Mouse (Mus musculus) forebrain, embryonic 15.5 days (tissue): ENCODE results near the gene Magi1. TPM values are rescaled to one million over a fixed set of nuclear protein-coding genes. Genes with fewer than 3 reads are reported as not detected.

Source experiments
- ATAC-seq: fragments of 200-750 bp; cut with Nextera tagmentation; replicated peaks from 2 replicates; pipeline ENCODE4 v1.8.0; 2017; ENCODE audit warnings: mild to moderate bottlenecking, moderate TSS enrichment, moderate library complexity
- H3K27ac ChIP-seq: fragments of 300-500 bp; sonication (generic); replicated peaks from 2 replicates; pipeline ENCODE4 v1.5.1; 2015; ENCODE audit warnings: mild to moderate bottlenecking, inconsistent platforms
- H3K27me3 ChIP-seq: fragments of 300-500 bp; sonication (generic); 2 replicates; pipeline ENCODE4 v1.6.1; 2015; ENCODE audit warnings: inconsistent platforms
- H3K36me3 ChIP-seq: fragments of 300-500 bp; sonication (generic); 2 replicates; pipeline ENCODE4 v1.6.1; 2015; ENCODE audit warnings: mild to moderate bottlenecking, inconsistent platforms
- H3K4me1 ChIP-seq: fragments of 300-500 bp; sonication (generic); 2 replicates; pipeline ENCODE4 v1.6.1; 2015; ENCODE audit warnings: inconsistent platforms
- H3K4me2 ChIP-seq: fragments of 300-500 bp; sonication (generic); replicated peaks from 2 replicates; pipeline ENCODE4 v1.6.1; 2015; ENCODE audit warnings: mild to moderate bottlenecking, inconsistent platforms
- H3K4me3 ChIP-seq: fragments of 300-500 bp; sonication (generic); 2 replicates; pipeline ENCODE4 v1.5.1; 2015; ENCODE audit warnings: mild to moderate bottlenecking, inconsistent platforms
- H3K9ac ChIP-seq: fragments of 300-500 bp; sonication (generic); replicated peaks from 2 replicates; pipeline ENCODE4 v1.6.1; 2015; ENCODE audit warnings: mild to moderate bottlenecking, inconsistent platforms
- H3K9me3 ChIP-seq: fragments of 300-500 bp; sonication (generic); 2 replicates; pipeline ENCODE4 v1.6.1; 2016; ENCODE audit warnings: inconsistent platforms
- WGBS: fragments of 180-500 bp; shearing (Covaris S2); methylation state at CpG from one replicate; pipeline ENCODE4 v1.1.7; 2015; ENCODE audit warnings: mixed read lengths; 5-methylcytosine and 5-hydroxymethylcytosine counted together
- polyA plus RNA-seq: library from polyadenylated mRNA; unstranded; fragments of >200 nt; fragmentation: Nextera tagmentation; extraction: Ambion mirVana; gene quantifications from 2 replicates; pipeline ENCODE4 v1.2.1, GENCODE M21; 2015

Magi1 gene
- polyA plus RNA-seq, 1 experiment from 2014 or later: 36.7 TPM

DNA sequence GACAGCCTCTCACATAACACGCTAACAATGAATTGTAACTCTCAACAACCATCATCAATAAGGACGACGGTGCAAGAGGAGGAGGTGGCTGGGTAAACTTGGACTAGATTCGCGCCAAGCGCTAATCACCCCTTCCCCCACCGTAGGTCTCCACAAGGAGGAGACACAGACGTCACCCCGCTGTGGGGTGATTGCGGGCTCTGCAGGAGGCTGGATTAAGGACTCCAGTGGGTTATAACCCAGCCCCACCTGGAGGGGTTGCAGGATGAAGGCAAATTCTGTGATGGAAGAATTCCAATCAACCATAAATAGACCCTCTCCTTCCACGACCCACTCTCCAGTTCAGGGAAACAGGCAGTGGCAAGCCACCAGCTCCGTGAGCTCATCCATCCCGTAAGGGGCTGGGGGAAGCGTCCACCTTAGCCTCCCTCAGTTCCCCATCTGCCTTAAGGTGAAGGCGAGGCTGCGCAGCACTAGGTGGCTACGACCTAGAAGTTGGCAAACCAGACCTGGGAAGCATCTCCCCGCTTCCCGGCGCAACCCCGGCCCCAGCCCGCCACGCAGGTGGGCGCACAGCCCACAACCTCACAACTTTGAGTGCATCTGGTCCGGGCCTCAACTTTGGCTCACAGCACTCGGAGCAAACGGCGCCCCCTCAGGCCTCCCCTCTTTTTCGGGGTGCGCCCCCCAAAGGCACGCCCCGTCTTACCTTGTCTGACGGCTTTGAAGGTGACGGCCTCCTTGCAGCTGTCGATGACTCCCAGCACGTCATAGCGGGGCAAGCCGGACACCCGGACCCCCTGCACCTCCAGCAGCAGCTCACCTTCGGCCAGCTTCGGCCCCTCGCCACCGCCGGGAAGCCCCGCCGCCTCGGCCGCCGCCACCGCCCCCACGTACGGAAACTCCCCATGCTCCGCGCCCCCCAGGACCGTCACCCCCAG lies 1.1 kb downstream of the Magi1 start:
- H3K27me3 ChIP-seq: no peaks in the 10 kb centered on the region
- no peaks in the 10 kb centered on the region for H3K36me3 ChIP-seq
- peak overlapping the region; percentile 79 for H3K9ac ChIP-seq
- peaks cover 31% of the 10 kb centered on the region for H3K4me1 ChIP-seq
- H3K4me3 ChIP-seq: peak overlapping the region; percentile 97
- H3K27ac ChIP-seq: peak overlapping the region; percentile 95
- H3K4me2 ChIP-seq: peak overlapping the region; percentile 99
- no peaks in the 10 kb centered on the region for H3K9me3 ChIP-seq
- 0 out of 2 replicates have a peak, but pooled peaks have one; percentile 5 for ATAC-seq
- WGBS: 0% methylated on average over 55 of the region's 55 CpGs

GRCm38 (mm10) chr6:94281606-94282280 lies 2.0 kb downstream of the Magi1 start:
- no peak for ATAC-seq
- Histone ChIP-seq H3K9me3 (no peaks in the 10 kb centered on the region), H3K36me3 (no peaks in the 10 kb centered on the region), H3K27me3 (no peaks in the 10 kb centered on the region), H3K9ac (peak overlapping the region; percentile 79), H3K4me3 (peak overlapping the region; percentile 97), H3K4me1 (peaks cover 31% of the 10 kb centered on the region), H3K27ac (no peak overlapping the region), H3K4me2 (peak overlapping the region; percentile 99)
- WGBS: 5% methylated on average over 17 of the region's 17 CpGs

DNA sequence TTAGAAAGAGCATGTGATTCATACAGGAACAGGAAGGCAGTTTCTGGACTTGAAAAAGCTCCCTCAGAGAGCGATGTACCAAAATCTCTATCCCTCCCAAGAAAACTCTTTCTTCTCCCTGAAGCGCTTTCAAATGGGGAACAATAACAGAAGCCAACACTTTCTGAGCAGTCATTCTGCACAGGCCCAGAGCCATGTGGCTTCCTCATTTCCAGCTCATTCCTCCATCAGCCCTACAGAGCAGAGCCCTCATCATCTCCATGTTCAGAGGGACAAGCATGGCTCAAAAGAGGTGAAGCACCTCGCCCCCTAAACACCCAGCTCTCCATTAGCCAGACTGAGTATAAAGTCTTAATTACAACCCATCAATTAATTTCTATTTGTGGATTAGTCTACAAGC lies 9.8 kb downstream of the Magi1 start:
- no peaks in the 10 kb centered on the region; the same call in 1 of the 2 replicates for H3K4me1 ChIP-seq
- no peak overlapping the region for H3K9ac ChIP-seq
- H3K4me3 ChIP-seq: no peak overlapping the region
- no peak for ATAC-seq
- 77% methylated on average over 3 of the region's 3 CpGs for WGBS
- H3K4me2 ChIP-seq: no peak overlapping the region
- no peaks in the 10 kb centered on the region for H3K27me3 ChIP-seq
- H3K27ac ChIP-seq: no peak overlapping the region
- H3K9me3 ChIP-seq: no peaks in the 10 kb centered on the region
- no peaks in the 10 kb centered on the region for H3K36me3 ChIP-seq

GRCm38 (mm10) chr6:94270001-94270400 lies 13.7 kb downstream of the Magi1 start:
- no peak overlapping the region for H3K4me2 ChIP-seq
- WGBS: 76% methylated on average over 5 of the region's 5 CpGs
- no peaks in the 10 kb centered on the region for H3K27me3 ChIP-seq
- no peak overlapping the region for H3K27ac ChIP-seq
- H3K9me3 ChIP-seq: no peaks in the 10 kb centered on the region
- no peak overlapping the region for H3K4me3 ChIP-seq
- no peak for ATAC-seq
- H3K36me3 ChIP-seq: no peaks in the 10 kb centered on the region
- no peaks in the 10 kb centered on the region; the same call in 1 of the 2 replicates for H3K4me1 ChIP-seq
- H3K9ac ChIP-seq: no peak overlapping the region

GRCm38 (mm10) chr6:94269174-94269573 lies 14.5 kb downstream of the Magi1 start:
- no peaks in the 10 kb centered on the region for H3K36me3 ChIP-seq
- no peak overlapping the region for H3K9ac ChIP-seq
- H3K9me3 ChIP-seq: no peaks in the 10 kb centered on the region
- 89% methylated on average over 4 of the region's 4 CpGs for WGBS
- H3K4me1 ChIP-seq: no peaks in the 10 kb centered on the region; the same call in 1 of the 2 replicates
- H3K27me3 ChIP-seq: no peaks in the 10 kb centered on the region
- ATAC-seq: no peak
- no peak overlapping the region for H3K4me2 ChIP-seq
- no peak overlapping the region for H3K4me3 ChIP-seq
- H3K27ac ChIP-seq: no peak overlapping the region

DNA sequence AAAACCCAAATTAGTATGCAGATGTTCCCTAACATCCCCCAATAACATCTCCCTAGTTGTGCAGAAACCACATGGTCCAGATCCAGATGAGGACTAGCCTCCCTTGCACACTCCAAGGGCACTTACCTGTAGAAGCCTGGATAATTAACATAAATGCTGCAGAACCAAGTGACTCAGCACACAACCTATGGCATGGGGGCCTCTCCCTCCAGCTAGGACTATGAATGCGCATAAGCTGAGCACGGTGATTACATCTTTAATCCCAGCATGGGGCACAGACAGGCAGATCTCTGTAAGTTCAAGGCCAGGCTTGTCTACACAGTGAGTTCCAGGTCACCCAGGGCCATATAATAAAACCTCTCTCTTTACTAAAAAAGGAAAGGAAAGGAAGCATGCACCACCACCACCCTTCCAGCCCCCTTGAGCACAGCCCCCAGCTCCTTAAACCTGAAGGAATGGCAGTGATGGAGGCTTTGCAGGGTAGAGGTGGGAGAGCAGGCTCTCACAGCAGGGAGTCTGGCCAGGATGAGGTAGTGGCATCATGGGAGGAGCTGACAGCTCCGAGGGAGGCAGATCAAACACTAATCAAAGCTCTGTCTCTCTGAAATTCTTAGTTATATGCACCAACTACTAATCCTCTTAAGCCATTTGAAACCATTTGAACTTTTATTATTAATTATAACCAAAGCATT lies 18.3 kb downstream of the Magi1 start:
- Histone ChIP-seq H3K9ac (no peak overlapping the region), H3K27ac (no peak overlapping the region), H3K4me3 (no peak overlapping the region), H3K36me3 (no peaks in the 10 kb centered on the region), H3K9me3 (no peaks in the 10 kb centered on the region), H3K4me1 (no peaks in the 10 kb centered on the region; the same call in 1 of the 2 replicates), H3K27me3 (no peaks in the 10 kb centered on the region), H3K4me2 (no peak overlapping the region)
- 48% methylated on average over 3 of the region's 3 CpGs for WGBS
- no peak for ATAC-seq

GRCm38 (mm10) chr6:94264183-94264941 lies 19.4 kb downstream of the Magi1 start:
- Histone ChIP-seq H3K4me1 (no peaks in the 10 kb centered on the region; the same call in 1 of the 2 replicates), H3K4me2 (no peak overlapping the region), H3K4me3 (no peak overlapping the region), H3K9me3 (no peaks in the 10 kb centered on the region), H3K36me3 (no peaks in the 10 kb centered on the region), H3K9ac (no peak overlapping the region), H3K27ac (no peak overlapping the region), H3K27me3 (no peaks in the 10 kb centered on the region)
- WGBS: 59% methylated on average over 7 of the region's 7 CpGs
- ATAC-seq: no peak

- H3K4me2 ChIP-seq: no peak overlapping the region
- WGBS: 95% methylated on average over 5 of the region's 5 CpGs
- no peak overlapping the region for H3K4me3 ChIP-seq
- no peaks in the 10 kb centered on the region for H3K36me3 ChIP-seq
- ATAC-seq: no peak
- no peaks in the 10 kb centered on the region for H3K27me3 ChIP-seq
- no peak overlapping the region for H3K9ac ChIP-seq
- no peaks in the 10 kb centered on the region for H3K4me1 ChIP-seq
- no peak overlapping the region for H3K27ac ChIP-seq
- H3K9me3 ChIP-seq: no peaks in the 10 kb centered on the region
These were observed 22.9 kb downstream of the Magi1 start for GRCm38 (mm10) chr6:94260831-94261230.

DNA sequence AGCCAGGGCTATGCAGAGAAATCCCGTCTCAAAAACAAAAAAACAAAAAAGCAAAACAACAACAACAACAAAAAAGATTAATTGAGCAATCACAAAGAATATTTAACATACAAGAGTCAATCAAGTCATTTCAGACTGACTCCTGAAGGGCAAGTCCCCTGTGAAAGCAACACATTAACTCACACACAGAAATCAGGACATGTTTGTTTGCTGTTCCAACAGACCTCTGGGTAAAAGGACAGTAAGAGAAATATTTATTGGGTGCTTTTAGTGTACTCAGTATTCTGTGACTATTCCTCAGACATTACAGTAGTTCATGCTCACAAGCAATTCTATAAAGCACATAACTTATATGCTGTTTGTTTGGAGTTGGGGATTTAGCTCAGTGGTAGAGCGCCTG lies 23.7 kb downstream of the Magi1 start:
- H3K9me3 ChIP-seq: no peaks in the 10 kb centered on the region
- 94% methylated on average over 2 of the region's 2 CpGs for WGBS
- ATAC-seq: no peak
- no peak overlapping the region for H3K4me3 ChIP-seq
- H3K9ac ChIP-seq: no peak overlapping the region
- 0 out of 2 replicates have a peak, but pooled peaks cover 4% of the 10 kb centered on the region for H3K4me1 ChIP-seq
- H3K4me2 ChIP-seq: no peak overlapping the region
- H3K36me3 ChIP-seq: no peaks in the 10 kb centered on the region
- no peaks in the 10 kb centered on the region for H3K27me3 ChIP-seq
- H3K27ac ChIP-seq: no peak overlapping the region

- 70% methylated on average over 3 of the region's 3 CpGs for WGBS
- Histone ChIP-seq H3K4me3 (no peak overlapping the region), H3K36me3 (no peaks in the 10 kb centered on the region), H3K4me2 (no peak overlapping the region), H3K9ac (no peak overlapping the region), H3K27me3 (no peaks in the 10 kb centered on the region), H3K9me3 (no peaks in the 10 kb centered on the region), H3K4me1 (0 out of 2 replicates have a peak, but pooled peaks cover 4% of the 10 kb centered on the region), H3K27ac (no peak overlapping the region)
- ATAC-seq: no peak
These were observed 25.9 kb downstream of the Magi1 start for GRCm38 (mm10) chr6:94257831-94258173.

DNA sequence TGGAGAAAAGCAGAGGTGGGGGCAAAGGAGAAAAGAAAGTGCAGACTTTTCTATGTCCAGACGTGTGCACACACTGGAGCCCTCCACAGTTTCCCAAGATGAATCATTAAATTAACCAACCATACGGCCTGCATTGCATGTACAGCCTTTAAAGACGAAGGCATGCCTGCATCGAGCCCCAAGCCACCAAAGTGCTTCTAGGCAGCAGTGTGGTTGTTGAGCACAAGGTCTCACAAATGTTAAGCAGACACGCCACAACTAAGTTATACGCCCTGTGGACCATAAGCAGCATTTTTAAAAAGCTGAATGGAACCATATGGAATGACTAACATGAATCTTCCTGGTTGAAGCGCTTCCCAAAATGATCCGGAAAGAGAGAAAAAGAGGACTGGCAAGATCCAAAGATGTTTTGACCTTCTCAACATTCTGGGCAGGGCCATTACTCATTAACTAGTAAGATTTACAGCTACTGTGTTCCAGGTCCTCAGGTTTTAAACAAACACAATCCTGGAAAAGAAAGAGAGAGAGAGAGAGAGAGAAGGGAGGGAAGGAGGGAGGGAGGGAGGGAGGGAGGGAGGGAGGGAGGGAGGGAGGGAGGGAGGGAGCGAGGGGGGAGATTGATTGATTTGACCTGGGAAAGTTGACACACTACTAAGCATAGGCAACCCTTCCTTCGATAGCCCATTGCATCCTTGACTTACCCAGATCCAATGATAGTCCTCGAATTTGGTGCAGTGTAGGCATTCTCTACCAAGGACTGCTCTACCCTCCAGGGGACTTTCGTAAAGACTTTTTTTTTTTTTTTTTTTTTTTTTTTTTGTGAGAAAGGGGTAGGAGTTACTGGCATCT lies 26.5 kb downstream of the Magi1 start:
- H3K4me2 ChIP-seq: no peak overlapping the region
- 72% methylated on average over 12 of the region's 12 CpGs for WGBS
- H3K36me3 ChIP-seq: no peaks in the 10 kb centered on the region
- H3K4me1 ChIP-seq: 0 out of 2 replicates have a peak, but pooled peaks cover 4% of the 10 kb centered on the region
- H3K9me3 ChIP-seq: no peaks in the 10 kb centered on the region
- no peaks in the 10 kb centered on the region for H3K27me3 ChIP-seq
- no peak for ATAC-seq
- no peak overlapping the region for H3K27ac ChIP-seq
- no peak overlapping the region for H3K4me3 ChIP-seq
- H3K9ac ChIP-seq: no peak overlapping the region
